Mouse (Mus musculus) limb, embryonic 15.5 days (tissue): ENCODE data around the gene Csf2rb. TPM values are rescaled to one million over a fixed set of nuclear protein-coding genes. Genes with fewer than 3 reads are reported as not detected.
"Not testable (repeated sequence)": the region's sequence is repeated elsewhere in the genome, so short reads cannot be mapped to it uniquely, and the experiment has no call there.

Experiments used
- ATAC-seq: fragments of 200-750 bp; cut with Nextera tagmentation; 2 replicates; pipeline ENCODE4 v1.8.0; 2017; ENCODE audit warnings: low read depth, moderate TSS enrichment; ENCODE audit not compliant: insufficient number of reproducible peaks, low FRiP score, low TSS enrichment
- H3K27ac ChIP-seq: fragments of 300-500 bp; sonication (generic); 2 replicates; pipeline ENCODE4 v1.5.1; 2015; ENCODE audit warnings: moderate library complexity, mild to moderate bottlenecking, inconsistent platforms
- H3K27me3 ChIP-seq: fragments of 300-500 bp; sonication (generic); 2 replicates; pipeline ENCODE4 v1.6.1; 2015; ENCODE audit warnings: inconsistent platforms
- H3K36me3 ChIP-seq: fragments of 300-500 bp; sonication (generic); 2 replicates; pipeline ENCODE4 v1.6.1; 2015; ENCODE audit warnings: inconsistent platforms
- H3K4me1 ChIP-seq: fragments of 300-500 bp; sonication (generic); 2 replicates; pipeline ENCODE4 v1.6.1; 2015; ENCODE audit warnings: inconsistent platforms
- H3K4me2 ChIP-seq: fragments of 300-500 bp; sonication (generic); 2 replicates; pipeline ENCODE4 v1.6.1; 2015; ENCODE audit warnings: mild to moderate bottlenecking, inconsistent platforms
- H3K4me3 ChIP-seq: fragments of 300-500 bp; sonication (generic); 2 replicates; pipeline ENCODE4 v1.5.1; 2015; ENCODE audit warnings: mild to moderate bottlenecking, inconsistent platforms
- H3K9ac ChIP-seq: fragments of 300-500 bp; sonication (generic); 2 replicates; pipeline ENCODE4 v1.6.1; 2015; ENCODE audit warnings: inconsistent platforms
- H3K9me3 ChIP-seq: fragments of 300-500 bp; sonication (generic); 2 replicates; pipeline ENCODE4 v1.6.1; 2016; ENCODE audit warnings: inconsistent platforms
- WGBS: fragments of 180-500 bp; shearing (Covaris S2); methylation state at CpG from one replicate; pipeline ENCODE4 v1.1.7; 2015; 5-methylcytosine and 5-hydroxymethylcytosine counted together
- polyA plus RNA-seq: library from polyadenylated mRNA; unstranded; fragments of >200 nt; fragmentation: Nextera tagmentation; extraction: Ambion mirVana; gene quantifications from 2 replicates; pipeline ENCODE4 v1.2.1, GENCODE M21; 2015

Csf2rb gene
- polyA plus RNA-seq, 1 experiment from 2014 or later = 5.6 TPM

GRCm38 (mm10) chr15:78309865-78310264 lies 15.7 kb upstream of the Csf2rb start:
- WGBS = 18% methylated on average over 5 of the region's 5 CpGs
- no peak overlapping the region for H3K27ac ChIP-seq
- no peak overlapping the region for H3K9ac ChIP-seq
- H3K4me2 ChIP-seq = no peak overlapping the region
- no peak overlapping the region for H3K4me3 ChIP-seq
- no peaks in the 10 kb centered on the region for H3K27me3 ChIP-seq
- no peaks in the 10 kb centered on the region for H3K9me3 ChIP-seq
- ATAC-seq = no peak
- H3K36me3 ChIP-seq = no peaks in the 10 kb centered on the region
- no peaks in the 10 kb centered on the region for H3K4me1 ChIP-seq

- Histone ChIP-seq H3K4me1 (no peaks in the 10 kb centered on the region), H3K4me2 (no peak overlapping the region), H3K4me3 (no peak overlapping the region), H3K9me3 (no peaks in the 10 kb centered on the region), H3K27me3 (no peaks in the 10 kb centered on the region), H3K27ac (no peak overlapping the region), H3K9ac (no peak overlapping the region), H3K36me3 (no peaks in the 10 kb centered on the region)
- ATAC-seq = no peak
- 76% methylated on average over 4 of the region's 4 CpGs for WGBS
Measured at GRCm38 (mm10) chr15:78310971-78311370, 14.6 kb upstream of the Csf2rb start.

DNA sequence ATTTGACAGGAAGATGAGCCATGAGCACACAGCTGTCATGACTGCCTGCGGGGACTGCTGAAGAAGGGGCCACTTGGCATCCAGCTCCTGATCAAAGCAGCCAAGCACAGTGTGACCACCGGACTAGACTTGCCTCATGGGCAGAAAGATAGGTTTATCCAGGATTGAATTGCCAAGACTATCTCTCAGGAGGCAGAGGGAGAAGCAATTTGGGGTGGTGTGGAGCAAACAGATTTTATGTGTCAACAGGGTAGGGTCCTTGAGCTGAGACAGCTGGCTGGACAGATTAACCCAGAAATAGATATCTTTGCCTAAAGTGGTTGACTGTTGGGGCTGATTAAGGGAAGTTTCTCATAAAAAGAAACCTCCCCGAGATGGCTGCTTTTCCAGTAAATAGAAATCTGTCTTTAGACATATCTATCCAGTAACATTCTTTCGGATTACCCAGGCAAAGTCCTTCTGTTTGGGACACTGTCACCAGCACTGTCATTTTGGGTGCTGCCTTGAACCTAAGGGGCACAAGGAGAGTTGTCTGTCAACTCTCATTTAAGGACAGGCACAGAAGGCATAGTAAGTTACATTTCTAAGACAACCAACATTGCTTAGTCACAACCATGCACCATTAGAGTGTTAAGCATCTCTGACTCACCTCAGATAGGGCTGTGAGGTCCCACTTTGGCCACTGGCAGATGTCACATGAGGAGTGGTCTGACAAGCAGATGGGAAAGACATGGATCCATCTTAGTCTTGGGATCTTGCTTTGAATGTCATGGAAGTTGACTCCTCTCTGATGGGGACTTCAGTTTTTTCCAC lies 12.9 kb upstream of the Csf2rb start:
- ATAC-seq, H3K4me3 ChIP-seq, H3K4me2 ChIP-seq, H3K27ac ChIP-seq, H3K9ac ChIP-seq, H3K9me3 ChIP-seq, H3K36me3 ChIP-seq, H3K4me1 ChIP-seq, H3K27me3 ChIP-seq: not testable (repeated sequence)
- WGBS = 59% methylated on average over 4 of the region's 4 CpGs

GRCm38 (mm10) chr15:78313659-78314058 lies 11.9 kb upstream of the Csf2rb start:
- H3K27me3 ChIP-seq, H3K4me3 ChIP-seq, H3K4me2 ChIP-seq, H3K9me3 ChIP-seq, H3K36me3 ChIP-seq, H3K9ac ChIP-seq, H3K27ac ChIP-seq, H3K4me1 ChIP-seq, ATAC-seq: not testable (repeated sequence)
- WGBS = 81% methylated on average over 5 of the region's 5 CpGs

DNA sequence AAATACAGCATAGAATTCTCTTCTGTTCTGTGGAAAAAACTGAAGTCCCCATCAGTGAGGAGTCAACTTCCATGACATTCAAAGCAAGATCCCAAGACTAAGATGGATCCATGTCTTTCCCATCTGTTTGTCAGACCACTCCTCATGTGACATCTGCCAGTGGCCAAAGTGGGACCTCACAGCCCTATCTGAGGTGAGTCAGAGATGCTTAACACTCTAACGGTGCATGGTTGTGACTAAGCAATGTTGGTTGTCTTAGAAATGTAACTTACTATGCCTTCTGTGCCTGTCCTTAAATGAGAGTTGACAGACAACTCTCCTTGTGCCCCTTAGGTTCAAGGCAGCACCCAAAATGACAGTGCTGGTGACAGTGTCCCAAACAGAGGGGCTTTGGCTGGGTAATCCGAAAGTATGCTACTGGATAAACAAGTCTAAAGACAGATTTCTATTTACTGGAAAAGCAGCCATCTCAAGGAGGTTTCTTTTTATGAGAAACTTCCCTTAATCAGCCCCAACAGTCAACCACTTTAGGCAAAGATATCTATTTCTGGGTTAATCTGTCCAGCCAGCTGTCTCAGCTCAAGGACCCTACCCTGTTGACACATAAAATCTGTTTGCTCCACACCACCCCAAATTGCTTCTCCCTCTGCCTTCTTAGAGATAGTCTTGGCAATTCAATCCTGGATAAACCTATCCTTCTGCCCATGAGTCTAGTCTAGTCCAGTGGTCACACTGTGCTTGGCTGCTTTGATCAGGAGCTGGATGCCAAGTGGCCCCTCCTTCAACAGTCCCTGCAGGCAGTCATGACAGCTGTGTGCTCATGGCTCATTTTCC lies 7.0 kb upstream of the Csf2rb start:
- 81% methylated on average over 2 of the region's 2 CpGs for WGBS
- ATAC-seq = not testable (repeated sequence)

GRCm38 (mm10) chr15:78320825-78321496 lies 4.6 kb upstream of the Csf2rb start:
- whole genome bisulfite sequencing = 11% methylated on average over 5 of the region's 5 CpGs
- Histone ChIP-seq H3K9ac (no peak overlapping the region), H3K4me3 (no peak overlapping the region), H3K27me3 (no peaks in the 10 kb centered on the region), H3K4me1 (no peaks in the 10 kb centered on the region), H3K36me3 (no peaks in the 10 kb centered on the region), H3K4me2 (no peak overlapping the region), H3K9me3 (no peaks in the 10 kb centered on the region), H3K27ac (no peak overlapping the region; the same call in 1 of the 2 replicates)
- peak; percentile 63 for ATAC-seq

More for the DNA sequence above, 7.0 kb upstream of the Csf2rb start:
- H3K9ac ChIP-seq, H3K4me3 ChIP-seq, H3K4me1 ChIP-seq, H3K27ac ChIP-seq, H3K4me2 ChIP-seq, H3K9me3 ChIP-seq, H3K36me3 ChIP-seq, H3K27me3 ChIP-seq: not testable (repeated sequence)

DNA sequence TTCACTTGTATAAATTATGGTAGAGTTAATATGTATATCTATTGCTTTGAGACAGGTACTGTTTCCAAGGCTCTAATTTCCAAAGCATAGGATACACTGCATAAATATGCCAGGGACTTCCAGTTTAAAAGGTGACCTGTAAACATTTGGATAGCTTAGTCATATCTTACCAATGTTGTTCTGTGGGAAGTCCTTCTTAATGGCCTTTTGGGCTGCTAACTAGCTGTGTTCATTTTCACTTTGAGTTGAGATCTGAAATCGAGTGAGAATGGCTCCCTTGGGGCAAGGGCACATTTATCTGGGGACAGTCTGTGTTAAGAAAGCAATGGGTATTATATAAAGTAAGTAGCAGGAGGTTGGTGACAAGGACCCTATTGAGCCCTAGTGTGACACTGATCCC lies 2.2 kb upstream of the Csf2rb start:
- no peak for ATAC-seq
- Histone ChIP-seq H3K4me1 (no peaks in the 10 kb centered on the region), H3K9me3 (no peaks in the 10 kb centered on the region), H3K9ac (no peak overlapping the region), H3K4me3 (no peak overlapping the region), H3K4me2 (no peak overlapping the region), H3K36me3 (no peaks in the 10 kb centered on the region), H3K27me3 (no peaks in the 10 kb centered on the region), H3K27ac (no peak overlapping the region)
- 63% methylated on average over 1 of the region's 1 CpGs for WGBS

GRCm38 (mm10) chr15:78324294-78324693 lies 1.3 kb upstream of the Csf2rb start:
- WGBS = 88% methylated on average over 2 of the region's 2 CpGs

GRCm38 (mm10) chr15:78326747-78327146 lies 1.2 kb downstream of the Csf2rb start:
- H3K36me3 ChIP-seq = no peaks in the 10 kb centered on the region
- H3K27ac ChIP-seq = no peak overlapping the region
- no peak overlapping the region for H3K4me2 ChIP-seq
- no peak overlapping the region for H3K4me3 ChIP-seq
- no peaks in the 10 kb centered on the region for H3K4me1 ChIP-seq
- WGBS = 89% methylated on average over 10 of the region's 10 CpGs
- no peaks in the 10 kb centered on the region for H3K27me3 ChIP-seq
- no peaks in the 10 kb centered on the region for H3K9me3 ChIP-seq
- no peak for ATAC-seq
- no peak overlapping the region for H3K9ac ChIP-seq

More at GRCm38 (mm10) chr15:78324294-78324693, 1.3 kb upstream of the Csf2rb start:
- ATAC-seq = no peak
- Histone ChIP-seq H3K36me3 (no peaks in the 10 kb centered on the region), H3K27me3 (no peaks in the 10 kb centered on the region), H3K9ac (no peak overlapping the region), H3K4me1 (no peaks in the 10 kb centered on the region), H3K4me2 (no peak overlapping the region), H3K4me3 (no peak overlapping the region), H3K27ac (no peak overlapping the region), H3K9me3 (no peaks in the 10 kb centered on the region)

DNA sequence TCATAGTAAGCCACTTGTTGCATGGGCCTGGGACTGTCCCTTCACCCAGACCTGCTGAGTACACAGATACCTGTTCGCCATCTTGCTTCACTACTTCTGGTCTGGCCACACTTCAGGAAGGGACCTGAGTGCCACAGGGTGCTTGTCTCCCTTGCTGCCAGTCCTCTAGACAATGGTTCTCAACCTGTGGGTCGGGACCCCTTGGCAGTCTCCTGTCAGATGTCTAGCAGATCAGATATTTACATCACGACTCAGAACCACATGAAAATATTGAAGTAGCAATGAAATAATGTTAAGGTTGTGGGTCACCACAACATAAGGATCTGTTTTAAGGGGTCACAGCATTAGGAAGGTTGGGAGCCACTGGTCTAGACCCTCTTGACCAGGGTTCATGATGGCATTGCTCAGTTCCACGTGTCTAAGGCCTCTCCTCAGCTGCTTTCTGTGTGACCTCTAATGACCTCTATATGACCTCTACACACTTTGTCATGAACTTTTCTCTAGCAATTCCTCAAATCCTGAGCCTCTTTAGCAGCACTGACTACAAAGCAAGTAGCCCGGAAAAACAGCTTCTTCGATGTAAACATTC lies 2.3 kb downstream of the Csf2rb start:
- H3K36me3 ChIP-seq, H3K4me3 ChIP-seq, H3K9ac ChIP-seq, H3K4me2 ChIP-seq, ATAC-seq, H3K27me3 ChIP-seq, H3K27ac ChIP-seq, H3K4me1 ChIP-seq, H3K9me3 ChIP-seq: not testable (repeated sequence)
- 75% methylated on average over 6 of the region's 6 CpGs for WGBS

DNA sequence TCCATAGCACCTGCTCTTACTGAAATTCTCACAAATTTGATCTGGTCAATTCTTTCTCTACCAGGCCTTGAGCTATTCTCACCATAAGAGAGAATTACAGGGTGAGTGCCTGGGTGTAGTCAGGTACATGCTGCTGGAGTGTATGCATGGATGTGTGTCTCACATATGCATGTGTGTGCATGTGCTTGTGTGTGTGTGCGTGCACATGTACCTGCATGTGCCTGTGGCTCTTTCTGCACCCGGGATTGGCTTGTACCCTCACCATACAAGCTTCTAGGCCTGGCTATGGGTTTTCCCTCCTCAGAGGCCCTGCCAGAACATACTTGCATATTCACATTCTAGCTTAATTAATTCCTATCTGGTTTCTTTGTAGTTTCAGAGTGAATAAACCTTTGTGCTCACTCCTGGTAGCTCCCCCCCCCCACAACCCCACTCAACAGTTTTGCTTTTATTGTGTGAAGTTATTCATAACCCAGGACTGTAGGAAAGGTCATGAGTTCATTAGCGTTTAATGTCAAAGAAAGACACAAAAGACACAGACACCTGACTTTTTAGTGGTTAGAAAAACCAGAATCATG lies 3.1 kb downstream of the Csf2rb start:
- ATAC-seq = no peak
- 85% methylated on average over 3 of the region's 3 CpGs for WGBS
- H3K4me1 ChIP-seq = no peaks in the 10 kb centered on the region
- no peak overlapping the region for H3K4me3 ChIP-seq
- H3K4me2 ChIP-seq = no peak overlapping the region
- H3K27ac ChIP-seq = no peak overlapping the region
- H3K36me3 ChIP-seq = no peaks in the 10 kb centered on the region
- H3K9me3 ChIP-seq = no peaks in the 10 kb centered on the region
- no peak overlapping the region for H3K9ac ChIP-seq
- no peaks in the 10 kb centered on the region for H3K27me3 ChIP-seq
